Mouse (Mus musculus) embryonic fibroblast, embryonic 13.5 days (primary cell): ENCODE measurements at regions not wholly inside any gene's neighbourhood (a gene's known extent, or its start where the extent isn't known, plus 50 kb on each side); places are given as distances from the start of the nearest gene placed in this dataset.

Source experiments
- H3K27ac ChIP-seq: 2 replicates; pipeline ENCODE4 v1.5.1; 2012; ENCODE audit warnings: low read length, control low read depth, inconsistent platforms; ENCODE audit not compliant: insufficient read depth
- H3K4me1 ChIP-seq: 2 replicates; pipeline ENCODE4 v1.6.1; 2011; ENCODE audit warnings: low read length; ENCODE audit not compliant: control insufficient read depth, insufficient read depth
- H3K4me3 ChIP-seq: 2 replicates; pipeline ENCODE4 v1.5.1; 2011; ENCODE audit warnings: mild to moderate bottlenecking, control low read depth, low read length; ENCODE audit not compliant: insufficient read depth
- CTCF ChIP-seq: IDR thresholded peaks from 2 replicates; pipeline ENCODE4 v1.5.1; 2011; ENCODE audit warnings: mild to moderate bottlenecking, control low read depth, low read length, moderate library complexity, borderline replicate concordance; ENCODE audit not compliant: insufficient read depth
- POLR2A ChIP-seq: IDR thresholded peaks from 2 replicates; pipeline ENCODE4 v1.6.1; 2011; ENCODE audit warnings: low read depth, mild to moderate bottlenecking, control low read depth, low read length, moderate library complexity

DNA sequence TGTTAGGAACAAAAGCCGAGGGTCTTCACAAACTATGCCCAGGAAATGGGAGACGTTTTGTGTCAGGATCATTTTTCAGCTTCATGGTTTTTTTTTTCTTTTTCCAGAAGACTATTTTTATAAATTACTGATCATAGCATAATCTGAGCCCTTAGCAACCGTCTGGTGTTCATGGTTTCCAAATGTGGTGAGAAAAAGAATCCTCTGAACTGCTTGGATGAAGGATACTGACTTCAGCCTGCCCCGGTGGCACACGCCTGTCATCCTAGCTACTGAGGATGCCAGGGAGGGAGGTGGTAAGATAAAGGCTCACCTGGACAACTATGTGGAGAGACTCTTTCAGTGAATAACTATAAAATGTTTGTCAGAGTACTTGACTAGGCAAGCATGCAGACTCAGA lies 72.4 kb upstream of the Epcam start:
- Histone ChIP-seq H3K4me1 (no peaks in the 10 kb centered on the region), H3K4me3 (no peak overlapping the region), H3K27ac (no peak overlapping the region)
- no peak for TF ChIP-seq POLR2A
- no peak for TF ChIP-seq CTCF

- Histone ChIP-seq H3K4me1 (peaks cover 5% of the 10 kb centered on the region; the same call in 1 of the 2 replicates), H3K27ac (no peak overlapping the region), H3K4me3 (no peak overlapping the region)
- TF ChIP-seq POLR2A (no peak), CTCF (no peak)
Measured at GRCm38 (mm10) chr17:87565631-87566030, 70.1 kb upstream of the Epcam start.

- Histone ChIP-seq H3K4me1 (peaks cover 8% of the 10 kb centered on the region; the same call in 1 of the 2 replicates), H3K27ac (no peak overlapping the region), H3K4me3 (no peak overlapping the region)
- no peak for TF ChIP-seq POLR2A
- no peak for TF ChIP-seq CTCF
Measured at GRCm38 (mm10) chr17:87566296-87566695, 69.5 kb upstream of the Epcam start.

GRCm38 (mm10) chr17:87566996-87567395 lies 68.8 kb upstream of the Epcam start:
- TF ChIP-seq CTCF (no peak), POLR2A (no peak)
- H3K4me1 ChIP-seq: peaks cover 8% of the 10 kb centered on the region; the same call in 1 of the 2 replicates
- no peak overlapping the region for H3K27ac ChIP-seq
- H3K4me3 ChIP-seq: no peak overlapping the region

DNA sequence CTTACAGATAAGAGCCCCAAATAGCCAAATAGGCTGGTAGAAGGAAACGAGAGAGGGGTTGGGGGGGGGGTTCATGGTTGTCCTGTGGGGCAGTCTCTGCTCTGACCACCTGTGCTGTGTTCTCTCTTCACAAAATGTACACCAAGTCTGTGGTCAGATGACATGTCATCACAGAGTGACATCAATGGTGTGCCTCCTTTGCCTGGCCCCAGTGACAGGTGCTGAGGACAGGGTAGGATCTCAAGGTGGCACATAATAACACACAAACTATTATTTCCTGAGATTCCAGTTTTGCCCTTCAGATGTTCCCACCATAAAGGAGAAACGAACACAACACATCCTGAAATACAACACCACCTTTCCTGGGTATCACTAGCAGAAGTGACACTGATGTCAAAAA lies 68.3 kb upstream of the Epcam start:
- Histone ChIP-seq H3K4me3 (no peak overlapping the region), H3K27ac (no peak overlapping the region), H3K4me1 (peaks cover 8% of the 10 kb centered on the region; the same call in 1 of the 2 replicates)
- TF ChIP-seq POLR2A: no peak
- TF ChIP-seq CTCF: no peak

GRCm38 (mm10) chr17:87569981-87570380 lies 65.8 kb upstream of the Epcam start:
- TF ChIP-seq CTCF: no peak
- H3K4me3 ChIP-seq: no peak overlapping the region
- no peak overlapping the region for H3K27ac ChIP-seq
- H3K4me1 ChIP-seq: peaks cover 8% of the 10 kb centered on the region; the same call in 1 of the 2 replicates

GRCm38 (mm10) chr17:87570676-87571344 lies 65.0 kb upstream of the Epcam start:
- TF ChIP-seq POLR2A (peak; percentile 28; the same call in 1 of the 2 replicates), CTCF (no peak)
- H3K4me3 ChIP-seq: no peak overlapping the region

DNA sequence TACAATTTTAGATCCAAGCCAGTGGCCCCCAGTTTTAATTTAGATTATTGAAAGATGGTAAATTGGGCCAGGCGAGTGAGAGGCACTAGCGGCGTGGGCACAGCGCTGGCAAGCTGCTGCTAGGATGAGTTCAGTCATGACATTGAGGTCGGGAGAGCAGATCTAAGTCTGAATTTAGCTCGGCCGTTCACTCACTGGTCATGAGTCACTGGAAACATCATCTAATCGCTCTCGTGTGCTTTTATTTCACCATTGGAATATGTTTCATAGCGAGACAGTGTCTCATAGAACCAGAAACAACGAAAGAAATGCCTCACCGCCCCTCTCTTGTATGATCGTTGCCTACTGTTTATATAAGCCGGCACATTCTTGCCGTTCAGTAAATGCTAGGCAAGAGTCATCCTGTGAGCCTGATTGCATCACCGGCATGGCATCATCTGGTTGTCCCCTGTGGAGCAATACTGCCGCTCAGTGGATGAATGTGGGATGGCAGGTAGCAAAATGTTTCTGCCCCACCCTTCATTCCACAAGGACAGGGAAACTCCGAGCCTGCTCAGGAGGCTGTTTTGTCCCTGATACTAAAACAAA lies 64.3 kb upstream of the Epcam start:
- H3K27ac ChIP-seq: peak overlapping the region; percentile 87

More at GRCm38 (mm10) chr17:87570676-87571344, 65.0 kb upstream of the Epcam start:
- Histone ChIP-seq H3K27ac (peak overlapping the region; percentile 87), H3K4me1 (peaks cover 8% of the 10 kb centered on the region; the same call in 1 of the 2 replicates)

GRCm38 (mm10) chr17:87583575-87583974 lies 52.2 kb upstream of the Epcam start:
- no peak overlapping the region for H3K27ac ChIP-seq
- no peak for TF ChIP-seq POLR2A
- TF ChIP-seq CTCF: no peak
- H3K4me3 ChIP-seq: no peak overlapping the region
- H3K4me1 ChIP-seq: no peaks in the 10 kb centered on the region

More for the DNA sequence above, 64.3 kb upstream of the Epcam start:
- H3K4me1 ChIP-seq: peaks cover 8% of the 10 kb centered on the region; the same call in 1 of the 2 replicates
- H3K4me3 ChIP-seq: no peak overlapping the region
- TF ChIP-seq CTCF (peak; percentile 97), POLR2A (peak; percentile 22; the same call in 1 of the 2 replicates)

- TF ChIP-seq POLR2A: no peak
- no peak for TF ChIP-seq CTCF
- no peak overlapping the region for H3K27ac ChIP-seq
- H3K4me1 ChIP-seq: no peaks in the 10 kb centered on the region
- H3K4me3 ChIP-seq: no peak overlapping the region
Measured at GRCm38 (mm10) chr17:87585355-87585754, 50.4 kb upstream of the Epcam start.
